Mouse (Mus musculus): ENCODE results near the gene Rilpl1. TPM values are rescaled to one million over a fixed set of nuclear protein-coding genes. Genes with fewer than 3 reads are reported as not detected.
A peak's percentile ranks its signal among the peaks of the same experiment; 100 is the strongest.

Rilpl1 gene
- polyA plus RNA-seq, 1 experiment from 2014 or later, result 9.0 TPM

DNA sequence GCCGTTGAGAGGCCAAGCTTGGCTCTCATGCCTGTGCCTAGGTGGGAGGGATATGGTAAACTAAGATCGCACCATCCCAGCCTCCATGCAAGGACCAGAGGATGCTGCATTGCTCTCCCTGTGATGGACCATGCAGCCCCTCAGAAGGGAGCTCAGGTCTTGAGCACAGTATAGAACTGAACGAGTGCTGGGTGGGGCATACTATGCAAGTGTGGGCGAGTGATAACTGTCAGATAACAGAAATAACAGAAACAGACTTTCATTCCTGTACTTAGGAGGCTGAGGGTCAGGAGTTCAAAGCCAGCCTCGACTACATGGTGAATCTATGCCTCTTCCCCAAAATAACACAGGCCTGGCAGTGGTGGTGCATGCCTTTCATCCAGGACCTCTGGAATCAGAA is 3.8 kb upstream of the Rilpl1 start:
- ATAC-seq (ENCODE audit: low FRiP score, low TSS enrichment) (no peak), DNase-seq (ENCODE audit: low spot score) (no peak)
- Histone ChIP-seq H3K4me3 (ENCODE audit: low read depth, low read length) (no peak overlapping the region), H3K36me3 (ENCODE audit: control insufficient read depth, insufficient read depth, low read length) (no peaks in the 10 kb centered on the region), H3K4me1 (replicated peaks; ENCODE audit: control insufficient read depth, insufficient read depth) (0 out of 2 replicates have a peak, but pooled peaks cover 2% of the 10 kb centered on the region), H3K9ac (ENCODE audit: low read length) (no peak overlapping the region), H3K27me3 (ENCODE audit: control insufficient read depth, insufficient read depth, low read length) (no peaks in the 10 kb centered on the region), H3K9me3 (ENCODE audit: control insufficient read depth, low read length) (no peaks in the 10 kb centered on the region), H3K4me2 (replicated peaks; ENCODE audit: low read depth) (no peak overlapping the region), H3K27ac (replicated peaks) (no peak overlapping the region)
- WGBS, result 56% methylated on average over 5 of the region's 5 CpGs
- TF ChIP-seq CTCF (IDR thresholded peaks at IDR 0.05; ENCODE audit: low read depth) (no peak), EP300 (optimal IDR thresholded peaks at IDR 0.05) (no peak)

GRCm38 (mm10) chr5:124532451-124532850 is 1.3 kb upstream of the Rilpl1 start:
- DNase-seq (ENCODE audit: low spot score) (no peak), ATAC-seq (ENCODE audit: low FRiP score, low TSS enrichment) (no peak)
- Histone ChIP-seq H3K4me2 (replicated peaks; ENCODE audit: low read depth) (no peak overlapping the region), H3K9me3 (ENCODE audit: control insufficient read depth, low read length) (no peaks in the 10 kb centered on the region), H3K9ac (ENCODE audit: low read length) (no peak overlapping the region), H3K36me3 (ENCODE audit: control insufficient read depth, insufficient read depth, low read length) (no peaks in the 10 kb centered on the region), H3K4me1 (replicated peaks; ENCODE audit: control insufficient read depth, insufficient read depth) (peaks cover 8% of the 10 kb centered on the region), H3K27ac (replicated peaks) (0 out of 2 replicates have a peak overlapping the region, but pooled peaks have one; percentile 40), H3K27me3 (ENCODE audit: control insufficient read depth, insufficient read depth, low read length) (no peaks in the 10 kb centered on the region), H3K4me3 (ENCODE audit: low read depth, low read length) (no peak overlapping the region)
- TF ChIP-seq CTCF (IDR thresholded peaks at IDR 0.05; ENCODE audit: low read depth), result no peak
- TF ChIP-seq EP300 (optimal IDR thresholded peaks at IDR 0.05), result no peak
- WGBS, result 32% methylated on average over 7 of the region's 7 CpGs

DNA sequence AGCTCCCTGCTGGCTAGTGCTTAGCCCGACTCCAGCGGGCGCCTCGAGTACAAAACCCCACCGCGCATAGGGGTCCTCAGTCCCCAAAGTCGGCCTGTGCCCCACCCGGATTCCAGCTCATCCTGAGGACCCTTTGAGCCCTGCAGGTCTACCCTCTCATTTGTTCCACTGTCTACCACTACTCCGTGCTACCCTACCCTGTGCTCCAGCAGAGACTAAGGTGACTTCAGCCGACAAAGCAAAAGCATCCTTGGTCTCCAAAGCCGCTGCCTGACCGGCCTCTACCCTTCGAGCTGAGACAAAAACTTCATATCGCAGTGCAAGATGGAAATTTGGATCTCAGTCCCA is 366 bp upstream of the Rilpl1 start:
- peak overlapping the region; percentile 77 for H3K9ac ChIP-seq (ENCODE audit: low read length)
- DNase-seq (ENCODE audit: low spot score), result no peak
- H3K4me2 ChIP-seq (replicated peaks; ENCODE audit: low read depth), result peak overlapping the region; percentile 77
- peaks cover 8% of the 10 kb centered on the region for H3K4me1 ChIP-seq (replicated peaks; ENCODE audit: control insufficient read depth, insufficient read depth)
- H3K9me3 ChIP-seq (ENCODE audit: control insufficient read depth, low read length), result no peaks in the 10 kb centered on the region
- no peaks in the 10 kb centered on the region; the same call in 1 of the 2 replicates for H3K36me3 ChIP-seq (ENCODE audit: control insufficient read depth, insufficient read depth, low read length)
- 14% methylated on average over 14 of the region's 14 CpGs for WGBS
- peak overlapping the region; percentile 82 for H3K4me3 ChIP-seq (ENCODE audit: low read depth, low read length)
- H3K27me3 ChIP-seq (ENCODE audit: control insufficient read depth, insufficient read depth, low read length), result no peaks in the 10 kb centered on the region
- TF ChIP-seq CTCF (IDR thresholded peaks at IDR 0.05; ENCODE audit: low read depth) (no peak), EP300 (optimal IDR thresholded peaks at IDR 0.05) (no peak)
- peak overlapping the region; percentile 83 for H3K27ac ChIP-seq (replicated peaks)
- ATAC-seq (ENCODE audit: low FRiP score, low TSS enrichment), result no peak; the same call in 1 of the 2 replicates

DNA sequence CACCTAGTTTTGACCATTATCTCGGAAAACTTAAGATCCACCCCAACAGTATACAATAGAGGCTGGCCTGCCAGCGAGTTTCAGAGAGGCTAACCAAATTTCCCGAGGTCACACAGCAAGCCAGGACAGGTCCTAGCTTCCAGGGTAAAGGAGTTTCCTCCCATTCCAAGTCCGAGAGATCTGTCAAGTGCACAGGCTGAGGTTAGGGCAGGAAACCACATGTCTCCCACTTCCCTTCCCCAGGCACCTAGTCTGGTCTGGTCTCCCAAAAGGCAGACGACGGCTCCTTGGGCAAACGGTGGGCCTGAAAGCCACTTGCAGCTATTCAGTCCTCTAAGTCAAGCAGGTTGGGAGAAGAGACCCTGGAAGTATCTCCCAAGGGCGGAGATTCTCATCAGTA is 1.5 kb downstream of the Rilpl1 start:
- Histone ChIP-seq H3K4me3 (ENCODE audit: low read depth, low read length) (peak overlapping the region; percentile 82), H3K9me3 (ENCODE audit: control insufficient read depth, low read length) (no peaks in the 10 kb centered on the region), H3K36me3 (ENCODE audit: control insufficient read depth, insufficient read depth, low read length) (no peaks in the 10 kb centered on the region; the same call in 1 of the 2 replicates), H3K27ac (replicated peaks) (peak overlapping the region; percentile 83; the same call in 1 of the 2 replicates), H3K4me2 (replicated peaks; ENCODE audit: low read depth) (peak overlapping the region; percentile 77), H3K4me1 (replicated peaks; ENCODE audit: control insufficient read depth, insufficient read depth) (peaks cover 8% of the 10 kb centered on the region), H3K9ac (ENCODE audit: low read length) (peak overlapping the region; percentile 77; the same call in 1 of the 2 replicates), H3K27me3 (ENCODE audit: control insufficient read depth, insufficient read depth, low read length) (no peaks in the 10 kb centered on the region)
- TF ChIP-seq CTCF (IDR thresholded peaks at IDR 0.05; ENCODE audit: low read depth) (no peak), EP300 (optimal IDR thresholded peaks at IDR 0.05) (no peak)
- no peak for ATAC-seq (ENCODE audit: low FRiP score, low TSS enrichment)
- no peak for DNase-seq (ENCODE audit: low spot score)
- 47% methylated on average over 8 of the region's 8 CpGs for WGBS

- no peaks in the 10 kb centered on the region for H3K9me3 ChIP-seq (ENCODE audit: control insufficient read depth, low read length)
- peak overlapping the region; percentile 19 for H3K4me3 ChIP-seq (ENCODE audit: low read depth, low read length)
- H3K9ac ChIP-seq (ENCODE audit: low read length), result peak overlapping the region; percentile 50
- WGBS, result 22% methylated on average over 8 of the region's 8 CpGs
- ATAC-seq (ENCODE audit: low FRiP score, low TSS enrichment) (no peak), DNase-seq (ENCODE audit: low spot score) (no peak)
- TF ChIP-seq EP300 (optimal IDR thresholded peaks at IDR 0.05) (no peak), CTCF (IDR thresholded peaks at IDR 0.05; ENCODE audit: low read depth) (no peak)
- peak overlapping the region; percentile 63 for H3K27ac ChIP-seq (replicated peaks)
- peak overlapping the region; percentile 77 for H3K4me2 ChIP-seq (replicated peaks; ENCODE audit: low read depth)
- H3K4me1 ChIP-seq (replicated peaks; ENCODE audit: control insufficient read depth, insufficient read depth), result peaks cover 8% of the 10 kb centered on the region
- no peaks in the 10 kb centered on the region; the same call in 1 of the 2 replicates for H3K36me3 ChIP-seq (ENCODE audit: control insufficient read depth, insufficient read depth, low read length)
- H3K27me3 ChIP-seq (ENCODE audit: control insufficient read depth, insufficient read depth, low read length), result no peaks in the 10 kb centered on the region
These were observed 2.0 kb downstream of the Rilpl1 start for GRCm38 (mm10) chr5:124529191-124529651.

DNA sequence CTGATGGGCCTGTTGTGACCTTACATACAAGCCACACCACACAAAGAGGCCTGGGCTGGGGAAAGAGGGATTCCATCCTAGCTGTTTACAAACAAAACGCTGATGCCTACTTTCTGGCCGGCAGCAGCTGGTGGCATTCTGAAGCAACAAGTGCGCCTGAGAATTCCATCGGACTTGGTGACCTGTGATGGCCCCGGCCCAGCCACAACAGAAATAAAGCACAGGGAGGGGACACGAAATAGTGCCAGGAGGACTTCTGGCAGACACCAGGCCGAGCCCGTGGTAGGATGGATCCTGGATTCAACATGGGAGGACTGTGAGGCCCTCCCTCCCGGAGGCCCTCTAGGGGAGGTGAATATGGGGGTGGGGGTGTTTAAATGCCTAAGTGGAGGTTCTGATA is 2.4 kb downstream of the Rilpl1 start:
- 26% methylated on average over 9 of the region's 9 CpGs for WGBS
- DNase-seq (ENCODE audit: low spot score) (no peak), ATAC-seq (ENCODE audit: low FRiP score, low TSS enrichment) (no peak)
- no peaks in the 10 kb centered on the region for H3K9me3 ChIP-seq (ENCODE audit: control insufficient read depth, low read length)
- H3K4me2 ChIP-seq (replicated peaks; ENCODE audit: low read depth), result peak overlapping the region; percentile 77
- H3K36me3 ChIP-seq (ENCODE audit: control insufficient read depth, insufficient read depth, low read length), result no peaks in the 10 kb centered on the region; the same call in 1 of the 2 replicates
- TF ChIP-seq EP300 (optimal IDR thresholded peaks at IDR 0.05), result no peak
- TF ChIP-seq CTCF (IDR thresholded peaks at IDR 0.05; ENCODE audit: low read depth), result no peak
- H3K9ac ChIP-seq (ENCODE audit: low read length), result peak overlapping the region; percentile 50
- H3K4me3 ChIP-seq (ENCODE audit: low read depth, low read length), result peak overlapping the region; percentile 19
- peaks cover 8% of the 10 kb centered on the region for H3K4me1 ChIP-seq (replicated peaks; ENCODE audit: control insufficient read depth, insufficient read depth)
- H3K27ac ChIP-seq (replicated peaks), result peak overlapping the region; percentile 63
- H3K27me3 ChIP-seq (ENCODE audit: control insufficient read depth, insufficient read depth, low read length), result no peaks in the 10 kb centered on the region

All from stomach, postnatal 0 days (tissue).